Mouse (Mus musculus): ENCODE data around the gene Tceal1.

DNA sequence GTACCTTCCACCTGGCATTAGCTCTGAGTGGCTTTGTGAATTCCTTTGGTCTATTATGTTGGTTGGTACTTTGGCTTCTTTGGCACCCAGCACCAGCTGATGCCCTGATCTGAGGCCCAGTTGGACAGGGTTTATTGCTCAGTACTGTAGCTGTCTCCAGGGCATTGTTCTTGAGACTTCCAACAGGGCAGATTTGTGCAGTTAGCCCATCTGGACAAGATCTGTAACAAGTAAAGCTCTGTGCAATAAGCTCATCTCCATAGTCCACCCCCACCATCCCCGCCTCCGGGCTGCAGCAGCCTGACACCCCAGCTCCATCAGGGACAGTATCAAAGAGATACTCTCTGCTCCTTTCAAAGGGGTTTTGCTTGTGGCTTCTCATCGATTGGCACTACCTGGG, 47.7 kb downstream of the Tceal1 start:
- no peak for TF ChIP-seq EP300 (IDR thresholded peaks at IDR 0.05)
- no peak for TF ChIP-seq CTCF (IDR thresholded peaks at IDR 0.05)
